Mouse (Mus musculus) heart, postnatal 36 days (tissue): ENCODE data around the gene Cln5. TPM values are rescaled to one million over a fixed set of nuclear protein-coding genes. Genes with fewer than 3 reads are reported as not detected.

Experiments used
- DNase-seq, 2 experiments: peaks; one replicate each; pipeline ENCODE4 v3.0.0; 2021 to 2022
- intact Hi-C: fragments of 180-260 bp; cut with DNase I; formaldehyde crosslinking; loops from one replicate; pipeline ENCODE4 v1.15.1; 2025
- total RNA-seq, 2 experiments: library from RNA; stranded (reverse); gene quantifications; 2 replicates each; pipeline ENCODE4 v1.2.3; 2021

The Cln5 gene
- 10 to 100 TPM; 17.0 to 18.7 TPM for total RNA-seq

DNA sequence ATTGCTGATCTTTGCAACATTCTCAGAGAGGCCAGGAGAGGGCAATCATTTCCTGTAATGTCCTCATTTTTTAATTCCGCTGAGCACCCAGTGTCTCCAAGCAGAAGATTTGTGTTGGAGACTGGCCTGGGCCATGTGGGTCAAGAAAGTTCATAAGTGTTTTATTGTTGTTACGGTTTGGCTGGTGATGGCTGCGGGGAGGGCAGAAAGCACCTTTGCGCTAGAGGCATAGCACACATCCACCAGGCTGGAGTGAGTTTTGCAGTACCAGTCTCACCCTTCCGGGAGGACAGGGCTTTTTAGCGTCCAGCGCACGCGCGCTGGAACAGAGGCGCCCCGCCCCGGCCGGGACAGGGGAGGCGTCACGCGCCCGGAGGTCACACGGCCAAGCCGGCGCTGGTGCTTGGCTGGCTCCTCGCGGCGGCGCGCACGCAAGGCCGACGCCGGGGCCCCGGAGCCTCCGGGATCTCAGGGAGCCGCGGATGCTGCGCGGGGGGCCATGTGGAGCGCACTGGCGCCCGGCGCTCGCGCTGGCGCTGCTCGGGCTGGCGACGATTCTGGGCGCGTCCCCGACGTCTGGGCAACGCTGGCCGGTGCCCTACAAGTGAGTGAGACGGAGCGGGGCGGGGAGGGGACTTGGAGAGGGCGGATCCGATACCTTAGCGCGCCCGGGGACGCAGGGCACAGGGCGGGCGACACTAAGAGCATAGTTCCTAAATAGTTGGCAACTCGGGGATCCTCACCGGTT, at the start of gene Cln5:
Gene Cln5, plus strand, starts transcription at position 353 of the 748 bp plus-strand sequence.
- peak; percentile 94 to 95 for DNase-seq
- intact Hi-C loops: loop anchor here (1.0 to 10.0 kb wide), 8 partner anchors 17 to 625 kb away; partner anchors contain the start of gene Mycbp2

DNA sequence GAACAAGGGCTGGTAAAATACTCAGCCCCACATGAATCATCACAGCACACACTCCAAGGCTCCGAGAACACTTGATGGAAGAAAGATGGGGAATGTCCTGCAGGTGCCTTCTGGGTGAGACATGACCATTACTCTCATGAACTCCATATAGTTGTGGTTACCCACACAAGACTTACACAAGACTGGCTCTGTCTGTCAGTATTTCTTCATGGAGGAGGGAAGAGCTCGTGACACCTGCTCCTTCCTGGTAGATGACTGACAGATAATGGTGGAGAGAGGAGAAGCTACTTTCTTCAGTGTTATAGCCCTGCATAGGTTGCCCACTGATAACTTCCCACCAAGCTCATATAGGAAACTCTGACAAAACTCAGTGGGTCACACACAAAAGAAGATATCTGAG, 40.8 kb upstream of the Cln5 start:
- no peak for DNase-seq
- intact Hi-C loops: loop anchor here (2.0 kb wide), 1 partner anchor 14 kb away; no protein-coding TSS in a partner anchor

DNA sequence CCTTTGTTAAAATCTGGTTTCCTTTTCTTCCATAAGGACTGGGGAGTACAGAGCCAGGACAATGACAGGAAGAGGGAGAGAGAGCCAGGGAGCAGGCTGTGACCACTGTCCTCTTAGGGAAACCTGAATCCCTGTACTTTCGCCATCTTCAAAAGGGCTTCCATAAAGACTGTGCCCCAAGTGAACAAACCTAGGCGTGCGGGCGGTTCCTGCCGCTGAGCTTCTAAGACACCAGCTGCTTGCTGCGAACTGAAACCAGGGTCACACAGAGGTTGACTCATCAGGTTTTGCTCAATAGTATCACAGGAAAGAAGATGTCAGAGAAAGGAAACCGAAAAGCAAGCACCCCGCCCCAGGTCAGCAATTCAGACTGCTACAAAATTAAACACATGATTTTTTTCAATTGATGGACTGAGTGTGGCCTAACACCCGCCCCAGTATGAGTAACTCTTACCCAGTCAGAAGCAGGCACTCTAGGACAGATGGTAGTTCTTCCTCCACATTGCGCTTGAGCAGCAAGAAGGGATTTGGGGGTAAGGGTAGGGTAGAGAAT, 36.7 kb upstream of the Cln5 start:
- intact Hi-C loops: no loop called here
- peak; percentile 13 to 28 for DNase-seq

DNA sequence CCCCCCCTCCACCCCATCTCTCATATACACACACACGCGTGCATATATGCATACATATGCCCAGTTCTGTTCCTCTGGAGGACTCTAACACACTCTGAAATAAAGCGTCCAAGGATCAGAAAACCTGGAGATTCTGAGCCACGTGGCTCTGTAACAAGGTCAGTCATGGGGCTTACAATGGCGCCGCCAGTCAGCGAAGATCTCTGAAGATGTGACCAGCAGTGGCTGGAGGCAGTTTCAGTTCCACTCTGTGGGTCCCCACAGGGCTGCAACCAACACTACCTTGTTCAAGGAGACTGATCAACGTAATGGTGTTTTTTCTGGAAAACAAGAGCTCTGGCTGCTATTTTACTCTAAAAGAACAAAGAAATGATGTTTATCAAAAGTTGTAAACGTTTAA, 35.9 kb upstream of the Cln5 start:
- DNase-seq: no peak

DNA sequence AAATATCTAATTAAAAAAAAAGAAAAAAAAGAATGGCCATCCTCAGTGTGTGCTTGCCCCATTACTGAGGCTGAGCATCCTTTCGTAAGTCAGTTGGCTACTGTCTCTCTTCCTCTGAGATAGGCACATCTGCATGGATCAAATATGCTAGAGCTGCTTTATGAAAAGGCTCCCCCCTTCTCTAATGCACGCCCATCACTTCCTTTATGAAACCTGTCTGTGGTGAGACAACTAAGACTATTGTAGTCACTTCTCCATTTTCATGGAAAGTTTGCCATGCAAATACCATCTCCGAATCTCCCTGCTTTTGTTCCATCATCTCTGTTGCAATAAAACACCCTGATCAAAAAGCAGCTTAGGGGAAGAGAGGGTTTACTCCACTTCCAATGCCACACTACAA, 33.0 kb upstream of the Cln5 start:
- DNase-seq: no peak
- intact Hi-C loops: no loop called here

More for the DNA sequence above, 35.9 kb upstream of the Cln5 start:
- intact Hi-C loops: no loop called here

DNA sequence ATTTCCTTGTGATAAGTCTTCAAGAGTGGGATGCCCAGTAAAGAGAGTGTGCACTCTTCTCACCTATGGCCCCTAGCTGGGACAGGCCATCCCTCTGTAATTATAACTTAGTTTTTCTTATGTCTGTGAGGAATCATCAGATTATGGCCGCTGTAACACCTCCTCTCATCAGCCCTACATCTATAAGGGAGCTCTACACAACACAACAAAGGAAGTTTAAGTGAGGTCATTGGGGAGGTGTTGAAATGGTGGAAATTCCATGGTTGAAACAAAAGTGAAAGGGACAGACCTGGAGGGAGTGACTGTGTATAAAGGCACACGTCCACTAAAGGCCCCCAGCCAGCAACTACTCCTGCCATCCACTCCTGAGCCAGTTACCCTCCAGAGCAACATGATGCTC, 23.3 kb upstream of the Cln5 start, which contains the start of gene Acod1:
Gene Acod1, plus strand, starts transcription at position 301 of the 400 bp plus-strand sequence.
- intact Hi-C loops: no loop called here
- DNase-seq: no peak

DNA sequence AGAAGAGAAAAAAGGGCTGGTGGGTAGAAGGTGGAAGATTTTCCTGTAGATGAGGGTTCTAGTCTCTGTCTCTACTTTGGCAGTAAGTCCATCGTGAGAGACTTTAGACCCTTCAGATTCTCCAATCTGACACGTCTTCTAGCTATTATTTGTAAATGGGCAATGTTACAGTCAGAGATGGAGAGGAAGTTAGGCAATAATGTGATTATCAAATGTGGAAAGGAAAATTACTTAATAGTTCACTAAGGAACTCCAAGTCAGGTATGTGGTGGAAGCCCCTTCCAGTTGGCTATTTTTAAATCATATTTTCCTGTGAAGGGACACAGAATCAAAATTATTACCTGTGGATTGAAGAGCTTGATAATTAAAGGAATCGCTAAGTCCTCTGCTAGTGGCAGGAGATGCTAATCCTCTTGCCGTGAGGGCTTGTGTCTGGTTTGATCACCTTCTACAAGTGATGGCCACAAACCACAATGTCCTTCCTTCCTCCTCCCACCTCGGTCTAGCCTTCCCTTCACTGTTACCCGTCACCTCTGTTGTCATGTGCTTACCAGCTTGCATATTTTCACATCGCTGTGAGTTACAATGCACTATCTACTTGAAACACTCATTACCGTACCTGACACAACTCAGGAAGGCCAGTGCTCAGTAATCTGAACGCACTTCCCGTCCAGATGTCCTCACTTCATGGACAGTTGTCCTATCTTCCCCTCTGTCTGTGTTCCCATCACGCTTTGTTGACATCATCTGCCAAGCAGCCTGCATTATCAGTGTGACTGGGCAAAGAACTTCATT, 21.5 kb upstream of the Cln5 start:
- no peak for DNase-seq
- intact Hi-C loops: no loop called here

DNA sequence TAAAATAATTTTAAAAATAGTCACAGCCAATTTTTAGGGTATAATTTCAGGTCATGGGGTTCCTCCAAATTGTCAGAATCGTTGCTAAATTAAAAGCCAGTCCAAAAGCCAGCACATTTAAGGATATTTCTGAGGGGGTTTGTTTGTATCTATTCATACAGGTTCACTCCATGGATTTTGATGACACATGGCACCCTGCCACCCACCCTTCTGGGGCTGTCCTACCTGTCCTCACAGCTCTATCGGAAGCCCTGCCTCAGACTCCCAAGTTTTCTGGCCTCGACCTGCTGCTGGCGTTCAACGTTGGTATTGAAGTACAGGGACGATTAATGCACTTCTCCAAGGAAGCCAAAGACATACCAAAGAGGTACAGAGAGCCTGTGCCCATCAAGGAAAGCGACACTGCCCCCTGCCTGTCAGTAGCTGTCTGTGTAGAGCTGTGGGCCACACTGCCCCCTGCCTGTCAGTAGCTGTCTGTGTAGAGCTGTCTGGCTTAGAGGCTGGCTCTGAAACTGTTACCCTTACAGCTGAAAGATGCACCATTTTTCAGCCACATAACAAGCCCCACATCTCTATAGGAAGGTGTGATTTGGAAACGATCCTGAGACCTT, 18.8 kb upstream of the Cln5 start:
- intact Hi-C loops: loop anchor here (1.0 kb wide), 1 partner anchor 39 kb away; no protein-coding TSS in a partner anchor
- DNase-seq: peak; percentile 80 to 84

DNA sequence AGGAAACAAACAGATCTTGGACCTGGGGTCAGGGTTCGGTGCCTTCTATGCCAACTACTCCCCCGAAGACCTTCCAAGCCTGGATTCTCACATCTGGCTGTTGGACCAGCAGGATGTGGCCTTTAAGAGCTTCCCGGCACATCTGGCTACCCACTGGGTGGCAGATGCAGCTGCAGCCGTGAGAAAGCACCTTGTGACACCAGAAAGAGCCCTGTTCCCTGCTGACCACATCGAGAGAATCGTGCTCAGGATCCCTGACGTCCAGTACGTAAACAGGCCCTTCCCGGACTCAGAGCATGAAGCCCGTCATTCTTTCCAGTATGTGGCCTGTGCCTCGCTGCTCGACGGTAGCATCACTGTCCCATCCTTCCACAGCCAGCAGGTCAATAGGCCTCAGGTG, 15.3 kb upstream of the Cln5 start:
- no peak for DNase-seq
- intact Hi-C loops: no loop called here

DNA sequence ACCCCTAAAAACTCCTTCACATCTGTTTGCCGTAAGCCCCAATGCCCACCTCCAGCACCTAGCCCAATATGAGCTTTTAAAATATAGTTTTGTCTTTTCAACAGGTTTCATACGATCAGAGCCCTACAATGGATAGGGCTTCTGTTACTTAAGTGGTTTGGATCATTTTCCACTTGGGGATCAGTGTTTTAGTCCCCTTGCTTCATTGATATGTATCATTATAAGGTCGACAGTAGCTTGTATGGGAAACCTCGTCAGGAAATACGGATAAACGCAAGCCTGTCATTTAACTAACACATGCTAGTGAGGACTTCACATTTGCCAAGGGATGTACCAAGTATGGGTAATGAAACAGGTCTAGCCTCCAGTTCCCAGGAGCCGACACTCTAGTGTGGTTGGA, 13.4 kb upstream of the Cln5 start:
- no peak for DNase-seq
- intact Hi-C loops: no loop called here

DNA sequence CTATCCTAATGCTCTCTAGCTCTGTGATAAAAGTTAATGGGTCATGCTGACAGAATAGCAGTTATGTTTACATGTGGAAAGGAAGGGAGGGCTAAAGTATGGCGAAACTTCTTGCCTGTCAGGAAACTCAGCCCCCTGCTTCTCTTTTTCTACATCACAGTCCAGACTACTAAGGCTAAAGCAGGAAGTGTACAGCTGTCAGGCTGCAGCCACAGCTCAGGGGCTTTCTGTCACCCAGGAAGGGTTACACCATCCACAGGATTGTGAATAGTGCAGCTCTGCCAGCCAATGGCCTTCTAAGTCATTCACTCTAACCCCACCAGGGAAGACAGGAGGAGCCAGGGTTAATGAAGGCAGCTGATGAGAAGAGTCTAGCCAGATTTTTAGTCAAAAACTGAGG, 11.0 kb upstream of the Cln5 start:
- DNase-seq: no peak
- intact Hi-C loops: no loop called here

DNA sequence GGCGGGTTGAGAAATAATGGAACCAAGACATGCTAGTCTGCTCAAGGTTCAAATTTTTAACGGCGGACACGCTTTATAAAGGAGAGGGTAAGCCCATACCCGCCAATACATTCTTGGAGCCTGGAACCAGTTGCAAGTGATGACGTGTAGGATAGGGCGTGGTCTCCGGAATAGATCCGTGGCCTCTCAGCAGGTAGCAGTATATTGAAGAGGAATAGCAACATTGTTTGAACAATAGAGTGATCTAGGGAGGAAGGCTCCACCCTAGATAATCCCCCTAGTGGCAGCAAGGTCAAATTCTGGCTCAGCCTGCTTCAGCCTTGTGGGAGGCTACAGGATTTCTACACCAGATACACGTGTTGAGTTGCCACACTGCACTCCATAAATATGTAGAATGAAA, 10.5 kb upstream of the Cln5 start:
- intact Hi-C loops: no loop called here

DNA sequence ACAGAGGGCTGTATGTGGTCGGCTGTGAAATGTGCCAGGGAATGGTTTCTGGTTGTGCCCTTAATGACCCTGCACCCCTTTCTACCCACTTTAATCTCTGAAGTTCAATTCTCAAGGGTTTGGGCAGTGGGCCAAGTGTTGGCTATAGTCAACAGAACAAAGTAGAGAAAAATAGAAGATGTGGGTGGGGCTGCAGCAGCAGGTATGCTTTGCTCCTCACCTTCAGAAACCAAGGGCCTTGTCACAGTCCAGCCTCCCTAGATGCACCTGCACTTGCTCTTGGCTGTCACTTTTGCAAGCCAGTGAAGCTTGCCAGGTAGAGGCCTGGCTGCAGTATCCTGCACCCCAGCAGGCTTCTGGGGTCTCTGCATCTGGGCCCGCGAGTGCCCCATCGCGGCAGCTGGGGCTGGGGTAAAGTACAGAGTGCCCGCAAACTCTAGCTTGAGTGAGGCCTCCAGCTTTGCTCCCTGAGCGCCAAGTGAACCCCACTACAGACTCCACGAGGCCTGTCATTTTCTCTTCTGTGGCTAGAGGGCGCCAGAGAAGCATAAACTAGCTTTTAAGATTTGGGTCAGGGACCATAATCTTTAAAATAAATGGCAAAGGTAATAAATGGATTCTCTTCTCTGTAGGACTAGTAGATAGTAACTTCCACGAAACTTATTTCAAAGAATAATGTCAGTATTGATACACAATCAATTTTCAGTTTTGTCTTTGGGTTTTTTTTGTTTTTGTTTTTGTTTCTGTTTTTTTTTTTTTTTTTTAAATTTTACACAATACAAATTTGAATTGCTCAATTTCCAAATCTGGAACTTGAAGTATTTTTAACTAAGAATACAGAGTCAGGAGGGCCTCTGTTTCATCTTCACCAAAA, 4.5 kb upstream of the Cln5 start:
- intact Hi-C loops: loop anchor here (5.0 to 10.0 kb wide), 5 partner anchors 67 to 629 kb away; no protein-coding TSS in a partner anchor
- DNase-seq: peak; percentile 82 to 89

More for the DNA sequence above, 10.5 kb upstream of the Cln5 start:
- DNase-seq: no peak

DNA sequence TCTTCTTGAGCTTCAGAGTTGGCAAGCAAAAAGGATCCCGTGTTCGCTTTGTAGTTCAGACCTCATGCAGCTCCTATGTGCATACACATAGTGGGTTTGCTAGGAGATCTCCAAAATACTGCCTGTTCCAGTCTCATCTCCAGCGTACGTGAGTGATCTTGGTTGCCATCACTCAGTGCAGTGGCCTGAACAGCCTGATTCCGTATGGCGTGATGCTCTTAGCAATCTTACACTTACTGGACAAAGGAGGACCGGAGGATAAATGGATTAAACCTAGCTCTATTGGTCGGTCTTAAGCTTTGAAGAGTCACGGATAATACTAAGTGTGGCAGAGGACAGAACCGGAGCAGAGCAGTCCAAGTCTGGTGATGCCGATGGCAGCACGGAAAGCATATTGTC, 552 bp upstream of the Cln5 start:
- intact Hi-C loops: loop anchor here (5.0 to 10.0 kb wide), 5 partner anchors 63 to 625 kb away; no protein-coding TSS in a partner anchor
- no peak for DNase-seq

DNA sequence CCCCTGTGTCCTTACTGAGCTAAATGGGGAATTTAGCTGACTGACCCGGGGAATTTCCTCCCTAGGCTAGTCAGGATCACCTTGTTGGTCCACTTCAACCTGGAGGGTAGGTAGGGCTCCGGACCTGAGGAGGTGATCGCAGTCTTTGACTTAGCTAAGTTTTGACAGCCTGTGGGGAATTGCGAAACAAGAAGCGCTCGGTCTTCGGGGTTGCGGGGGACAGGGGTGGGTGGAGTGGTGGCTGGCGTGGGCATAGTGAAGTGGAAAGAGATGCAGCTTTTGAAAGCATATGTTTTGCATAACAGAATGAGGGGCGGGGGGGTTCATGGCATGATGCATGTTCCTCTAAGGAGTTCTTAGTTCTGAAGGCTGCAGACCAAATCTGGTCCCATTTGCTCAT, 774 bp downstream of the Cln5 start:
- peak; percentile 28 to 55 for DNase-seq
- intact Hi-C loops: loop anchor here (1.0 to 5.0 kb wide), 3 partner anchors 16 to 277 kb away; partner anchors contain the start of gene Mycbp2

DNA sequence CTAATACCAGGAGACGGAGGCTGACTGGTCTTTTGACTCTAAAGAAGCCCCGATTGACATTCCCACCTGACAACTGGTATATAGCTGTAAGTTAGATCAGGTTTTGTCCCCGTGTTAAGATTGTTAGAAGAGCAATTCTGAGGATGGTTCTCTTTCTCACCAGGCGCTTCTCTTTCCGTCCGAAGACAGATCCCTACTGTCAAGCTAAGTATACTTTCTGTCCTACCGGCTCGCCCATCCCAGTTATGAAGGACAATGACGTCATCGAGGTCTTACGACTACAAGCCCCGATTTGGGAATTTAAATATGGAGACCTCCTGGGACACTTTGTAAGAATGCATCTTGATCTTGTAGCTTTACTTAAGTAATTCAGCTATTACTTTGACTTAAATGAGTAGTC, 1.5 kb downstream of the Cln5 start:
- no peak for DNase-seq
- intact Hi-C loops: loop anchor here (2.0 to 5.0 kb wide), 2 partner anchors 15 to 276 kb away; partner anchors contain the start of gene Mycbp2

DNA sequence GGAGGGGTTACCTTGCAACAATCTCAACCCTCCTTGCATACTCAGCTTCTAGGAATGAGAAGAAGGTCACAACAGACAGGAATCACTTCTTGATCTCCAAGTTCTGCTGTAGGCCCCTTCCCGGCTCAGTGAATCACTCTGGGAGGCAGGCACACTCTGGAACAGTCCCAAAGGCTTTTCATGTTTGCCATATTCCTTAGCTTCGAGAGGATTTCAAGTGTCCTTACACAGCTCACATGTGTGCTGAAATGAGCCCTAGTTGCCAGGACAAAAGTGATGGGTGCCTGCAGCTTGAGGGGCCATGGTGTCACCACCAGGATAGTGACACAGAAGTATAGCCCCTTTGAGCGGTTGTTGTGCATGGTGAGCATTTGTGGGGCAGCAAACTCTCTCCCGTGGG, 2.7 kb downstream of the Cln5 start:
- DNase-seq: no peak
- intact Hi-C loops: loop anchor here (5.0 kb wide), 1 partner anchor 275 kb away; the partner anchor contains the start of gene Mycbp2

DNA sequence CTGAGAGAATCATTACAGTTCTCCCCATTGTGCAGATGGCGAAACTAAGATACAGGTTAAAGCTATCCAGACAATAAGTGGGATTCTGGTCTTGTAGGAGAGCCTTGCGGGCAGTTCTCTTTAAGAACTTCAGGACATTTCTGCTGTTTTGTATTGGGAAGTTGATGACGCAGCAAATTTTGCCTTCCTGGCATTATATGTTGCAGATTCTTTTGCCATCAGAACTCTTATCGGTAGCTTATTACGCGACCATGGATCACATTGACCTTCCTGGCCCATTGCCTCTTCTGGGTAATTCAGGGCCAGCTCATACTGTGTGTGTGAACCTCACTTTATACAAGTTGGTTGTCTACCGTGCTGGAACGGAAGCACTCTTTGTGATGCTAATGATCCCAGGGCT, 3.8 kb downstream of the Cln5 start:
- intact Hi-C loops: loop anchor here (5.0 kb wide), 1 partner anchor 273 kb away; the partner anchor contains the start of gene Mycbp2
- no peak for DNase-seq

DNA sequence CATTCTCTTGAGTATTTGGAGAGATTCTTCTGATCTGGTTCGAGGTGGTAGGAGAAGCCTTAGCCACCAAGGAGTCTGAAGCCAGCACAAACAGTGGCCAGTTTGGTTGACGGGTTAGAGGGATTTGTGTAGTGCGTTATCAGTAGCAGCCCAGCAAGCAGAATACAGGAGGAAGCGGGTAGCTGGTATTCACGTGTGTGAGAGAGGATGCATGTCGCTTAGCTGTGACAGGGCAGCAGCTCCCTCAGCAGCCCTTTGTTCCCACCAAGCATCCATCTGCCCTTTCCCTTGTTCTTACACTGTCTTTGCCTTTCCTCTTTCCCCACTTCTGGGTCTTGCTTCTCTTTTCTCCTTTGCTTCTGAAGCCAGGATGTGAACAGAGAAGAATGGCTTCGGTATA, 5.2 kb downstream of the Cln5 start:
- DNase-seq: no peak
- intact Hi-C loops: no loop called here
